Mouse (Mus musculus): ENCODE data around the gene B3gat3. TPM values are rescaled to one million over a fixed set of nuclear protein-coding genes. Genes with fewer than 3 reads are reported as not detected.
A peak's percentile ranks its signal among the peaks of the same experiment; 100 is the strongest.

B3gat3 gene
- total and polyA plus RNA-seq, 3 experiments: 35.4 to 59.4 (median 42.3) TPM

DNA sequence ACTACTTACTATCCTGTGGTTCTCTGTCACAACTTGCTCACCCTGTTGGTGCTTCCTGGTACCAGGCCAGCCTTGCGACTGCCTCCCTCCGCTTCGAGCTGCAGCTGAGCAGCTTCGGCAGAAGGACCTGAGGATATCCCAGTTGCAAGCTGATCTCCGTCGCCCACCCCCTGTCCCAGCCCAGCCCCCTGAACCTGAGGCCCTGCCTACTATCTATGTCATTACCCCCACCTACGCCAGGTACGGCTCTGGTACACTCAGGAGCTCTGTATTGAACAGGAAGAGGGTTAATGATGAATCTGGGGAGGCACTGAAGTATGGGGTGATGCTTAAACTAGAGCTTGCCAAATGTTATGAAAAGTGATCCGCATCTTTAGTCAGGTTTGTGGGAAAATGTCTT, 1.6 kb downstream of the B3gat3 start:
- H3K4me3 ChIP-seq: no peak overlapping the region
- H3K9ac ChIP-seq (ENCODE audit: low read depth, low read length): no peak overlapping the region
- H3K27me3 ChIP-seq (ENCODE audit: control insufficient read depth, insufficient read depth, low read length): no peaks in the 10 kb centered on the region
- no peak for TF ChIP-seq POLR2A (IDR thresholded peaks at IDR 0.05; ENCODE audit: insufficient read depth, low read depth, low read length)
- no peak for TF ChIP-seq EP300 (IDR thresholded peaks at IDR 0.05; ENCODE audit: insufficient read depth, low read depth, low read length)
- no peak for TF ChIP-seq CTCF (IDR thresholded peaks at IDR 0.05)
- no peak overlapping the region for H3K27ac ChIP-seq
- peaks cover 4% of the 10 kb centered on the region for H3K4me1 ChIP-seq (ENCODE audit: control insufficient read depth, insufficient read depth, low read length)
- WGBS: 75% methylated on average over 9 of the region's 9 CpGs
- DNase-seq: no peak
- 0 out of 2 replicates have a peak, but pooled peaks cover 3% of the 10 kb centered on the region for H3K36me3 ChIP-seq (ENCODE audit: control insufficient read depth, insufficient read depth, low read length)
- intact Hi-C loops (cut with DNase I): loop anchor here (2.0 kb wide), 1 partner anchor 23 kb away; the partner anchor contains the start of gene Ganab
- H3K79me2 ChIP-seq (replicated peaks; ENCODE audit: control insufficient read depth, insufficient read depth, low read length): no peaks in the 10 kb centered on the region

- no peak overlapping the region for H3K4me3 ChIP-seq
- TF ChIP-seq EP300 (IDR thresholded peaks at IDR 0.05; ENCODE audit: insufficient read depth, low read depth, low read length) (no peak), POLR2A (IDR thresholded peaks at IDR 0.05; ENCODE audit: insufficient read depth, low read depth, low read length) (no peak), CTCF (IDR thresholded peaks at IDR 0.05) (no peak)
- no peaks in the 10 kb centered on the region for H3K79me2 ChIP-seq (replicated peaks; ENCODE audit: control insufficient read depth, insufficient read depth, low read length)
- no peak overlapping the region for H3K27ac ChIP-seq
- H3K9ac ChIP-seq (ENCODE audit: low read depth, low read length): no peak overlapping the region
- no peaks in the 10 kb centered on the region; the same call in 1 of the 2 replicates for H3K4me1 ChIP-seq (ENCODE audit: control insufficient read depth, insufficient read depth, low read length)
- no peaks in the 10 kb centered on the region for H3K36me3 ChIP-seq (ENCODE audit: control insufficient read depth, insufficient read depth, low read length)
- intact Hi-C loops (cut with DNase I): no loop called here
- no peak for DNase-seq
- no peaks in the 10 kb centered on the region for H3K27me3 ChIP-seq (ENCODE audit: control insufficient read depth, insufficient read depth, low read length)
- WGBS: 80% methylated on average over 2 of the region's 2 CpGs
Measured at GRCm38 (mm10) chr19:8926766-8927165, 6.6 kb downstream of the B3gat3 start.

DNA sequence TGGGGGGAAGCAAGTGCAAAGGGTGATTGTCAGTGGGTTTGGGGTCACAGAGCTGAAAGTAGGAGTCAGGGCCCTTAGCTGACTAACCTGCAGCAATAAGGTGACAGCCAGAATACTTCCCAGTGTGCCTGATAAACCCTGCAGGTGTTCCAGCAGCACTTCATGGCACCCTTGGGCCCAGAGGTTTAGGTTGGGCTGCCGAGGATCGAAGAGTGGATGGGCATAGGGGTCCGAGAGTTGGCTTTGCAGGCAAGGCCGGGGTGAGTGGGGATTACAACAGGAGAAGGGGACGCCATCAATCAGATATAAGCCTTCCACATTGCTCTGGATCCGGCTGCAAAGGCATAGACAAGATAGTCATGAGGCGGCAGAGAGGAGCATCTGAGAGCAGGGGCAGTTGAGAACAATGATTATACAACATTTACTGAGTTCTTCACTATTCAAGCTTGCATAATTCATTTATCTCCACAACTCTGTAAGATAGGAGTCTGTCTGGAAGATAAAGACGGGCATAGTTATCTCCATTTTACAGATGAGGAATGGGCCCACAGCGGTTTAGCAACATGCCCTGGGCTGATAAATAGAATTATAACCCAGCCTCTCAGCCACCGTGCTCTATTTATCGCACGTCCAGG, 7.8 kb downstream of the B3gat3 start:
- WGBS: 87% methylated on average over 12 of the region's 12 CpGs
- intact Hi-C loops (cut with DNase I): no loop called here
- TF ChIP-seq POLR2A (IDR thresholded peaks at IDR 0.05; ENCODE audit: insufficient read depth, low read depth, low read length): no peak
- no peak for TF ChIP-seq CTCF (IDR thresholded peaks at IDR 0.05)
- no peak for TF ChIP-seq EP300 (IDR thresholded peaks at IDR 0.05; ENCODE audit: insufficient read depth, low read depth, low read length)

DNA sequence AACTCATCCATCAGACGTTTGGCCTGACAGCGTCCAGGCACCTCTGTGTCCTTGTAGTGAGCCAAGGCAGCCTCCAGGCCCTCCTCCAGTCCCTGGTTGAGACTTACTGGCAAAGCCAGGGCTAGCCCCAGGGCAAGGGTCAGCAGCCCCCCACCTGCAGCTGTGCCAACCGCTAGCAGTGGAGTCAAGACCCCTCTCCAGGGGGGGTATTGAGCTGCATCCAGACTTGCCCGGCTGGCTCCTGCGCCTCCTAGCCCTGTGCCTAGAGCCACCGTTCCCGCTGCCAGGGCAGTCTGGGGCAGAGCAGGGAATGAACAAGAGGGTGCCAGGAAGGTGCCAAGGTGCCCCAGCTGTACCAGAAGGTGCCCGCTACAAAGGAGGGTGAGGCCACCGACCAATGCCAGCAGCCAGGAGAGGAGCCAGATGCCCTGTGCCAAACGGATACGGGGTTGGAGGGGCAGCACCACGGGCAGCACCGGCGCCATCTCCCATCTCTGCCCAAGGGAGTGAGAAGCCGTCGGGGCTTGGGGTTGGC, 8.6 kb downstream of the B3gat3 start:
- intact Hi-C loops (cut with DNase I): loop anchor here (1.0 kb wide), 1 partner anchor 13 kb away; the partner anchor contains the start of gene Mta2
- H3K27ac ChIP-seq: peak overlapping the region; percentile 83
- no peak for DNase-seq
- H3K9ac ChIP-seq (ENCODE audit: low read depth, low read length): peak overlapping the region; percentile 87
- no peaks in the 10 kb centered on the region; the same call in 1 of the 2 replicates for H3K4me1 ChIP-seq (ENCODE audit: control insufficient read depth, insufficient read depth, low read length)
- peak overlapping the region; percentile 66 for H3K4me3 ChIP-seq
- H3K36me3 ChIP-seq (ENCODE audit: control insufficient read depth, insufficient read depth, low read length): no peaks in the 10 kb centered on the region
- no peaks in the 10 kb centered on the region for H3K27me3 ChIP-seq (ENCODE audit: control insufficient read depth, insufficient read depth, low read length)
- WGBS: 20% methylated on average over 16 of the region's 16 CpGs
- TF ChIP-seq POLR2A (IDR thresholded peaks at IDR 0.05; ENCODE audit: insufficient read depth, low read depth, low read length): no peak
- no peak for TF ChIP-seq CTCF (IDR thresholded peaks at IDR 0.05)
- no peak for TF ChIP-seq EP300 (IDR thresholded peaks at IDR 0.05; ENCODE audit: insufficient read depth, low read depth, low read length)
- H3K79me2 ChIP-seq (replicated peaks; ENCODE audit: control insufficient read depth, insufficient read depth, low read length): no peaks in the 10 kb centered on the region

More for the DNA sequence above, 7.8 kb downstream of the B3gat3 start:
- Histone ChIP-seq H3K27ac (no peak overlapping the region; the same call in 1 of the 2 replicates), H3K4me3 (no peak overlapping the region), H3K79me2 (replicated peaks; ENCODE audit: control insufficient read depth, insufficient read depth, low read length) (no peaks in the 10 kb centered on the region), H3K36me3 (ENCODE audit: control insufficient read depth, insufficient read depth, low read length) (no peaks in the 10 kb centered on the region), H3K27me3 (ENCODE audit: control insufficient read depth, insufficient read depth, low read length) (no peaks in the 10 kb centered on the region), H3K4me1 (ENCODE audit: control insufficient read depth, insufficient read depth, low read length) (no peaks in the 10 kb centered on the region; the same call in 1 of the 2 replicates), H3K9ac (ENCODE audit: low read depth, low read length) (no peak overlapping the region)
- no peak for DNase-seq

- Histone ChIP-seq H3K27me3 (ENCODE audit: control insufficient read depth, insufficient read depth, low read length) (no peaks in the 10 kb centered on the region), H3K36me3 (ENCODE audit: control insufficient read depth, insufficient read depth, low read length) (no peaks in the 10 kb centered on the region), H3K9ac (ENCODE audit: low read depth, low read length) (peak within 1 kb of the TSS; percentile 87), H3K4me1 (ENCODE audit: control insufficient read depth, insufficient read depth, low read length) (no peaks in the 10 kb centered on the region; the same call in 1 of the 2 replicates), H3K79me2 (replicated peaks; ENCODE audit: control insufficient read depth, insufficient read depth, low read length) (no peaks in the 10 kb centered on the region), H3K27ac (peak within 1 kb of the TSS; percentile 83), H3K4me3 (peak within 1 kb of the TSS; percentile 66)
- 1% methylated on average over 72 of the region's 74 CpGs for WGBS
- DNase-seq: peak; percentile 94 to 96
- intact Hi-C loops (cut with DNase I): loop anchor here (1.0 kb wide), 1 partner anchor 12 kb away; the partner anchor contains the start of gene Mta2
- TF ChIP-seq POLR2A (IDR thresholded peaks at IDR 0.05; ENCODE audit: insufficient read depth, low read depth, low read length) (peak; percentile 50; the same call in 1 of the 2 replicates), CTCF (IDR thresholded peaks at IDR 0.05) (peak; percentile 63), EP300 (IDR thresholded peaks at IDR 0.05; ENCODE audit: insufficient read depth, low read depth, low read length) (peak; percentile 42; the same call in 1 of the 2 replicates)
Measured at GRCm38 (mm10) chr19:8929224-8930088, 9.3 kb downstream of the B3gat3 start, which contains the start of the genes Rom1 and Eml3. TSS of gene Rom1 (minus strand) at chr19:8929356. TSS of gene Eml3 (plus strand) at chr19:8929552.
